Mouse (Mus musculus) kidney, adult 2 months (tissue): ENCODE measurements around the gene Tspan4.

Source experiments
- CTCF ChIP-seq: fragments of 200-500 bp; conservative IDR thresholded peaks from 2 replicates; pipeline ENCODE4 v1.5.1; 2011; ENCODE audit warnings: low read depth, mild to moderate bottlenecking, control low read depth, low read length, moderate library complexity, mixed read lengths; ENCODE audit not compliant: insufficient read depth, insufficient read length
- POLR2A ChIP-seq: fragments of 200-500 bp; IDR thresholded peaks from one replicate; pipeline ENCODE4 v1.6.1; 2011; ENCODE audit warnings: low read depth, low read length, control low read depth

- no peak for TF ChIP-seq CTCF
- no peak for TF ChIP-seq POLR2A
Observed at GRCm38 (mm10) chr7:141495940-141496339, 20.9 kb downstream of the Tspan4 start.
